Comparison of ENCODE assay signal across 8 mouse cellular contexts in the genomic region with DNA sequence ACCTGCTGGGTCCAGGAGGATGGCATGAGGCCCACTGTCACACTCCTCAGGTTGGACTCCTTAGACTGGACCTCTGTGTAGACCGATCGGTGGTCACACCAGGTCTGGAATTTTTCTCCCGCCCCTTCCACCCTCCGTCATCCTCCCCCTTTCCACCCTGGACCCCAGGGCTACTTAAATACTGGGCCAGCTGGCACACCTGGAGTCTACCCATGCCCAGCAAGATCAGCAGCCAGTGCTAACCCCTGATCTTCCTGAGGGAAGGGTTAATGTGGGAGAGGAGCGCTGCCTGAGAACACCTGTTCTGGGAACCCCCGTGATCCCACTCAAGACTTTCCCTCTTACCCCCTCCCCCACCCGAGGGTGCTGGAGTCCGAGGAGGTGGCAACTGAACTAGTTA. TPM values are rescaled to one million over a fixed set of nuclear protein-coding genes. Genes with fewer than 3 reads are reported as not detected.
DNase-seq lines count a peak whose midpoint lies in the region; ATAC-seq and TF ChIP-seq lines count a peak whose summit lies in the region.

No protein-coding gene starts in this region.

- H3K4me2 ChIP-seq in heart, postnatal 0 days (ENCODE audit: low read depth, low read length): peak overlapping the region; percentile 91
- peak overlapping the region; percentile 97 for H3K4me2 ChIP-seq in liver, postnatal 0 days (ENCODE audit: low read depth, low read length)

- no peaks in the 10 kb centered on the region for H3K79me2 ChIP-seq in heart, adult 2 months (replicated peaks; ENCODE audit: control insufficient read depth, insufficient read depth, low read length)

- no peak for TF ChIP-seq POLR2A in heart, adult 2 months (IDR thresholded peaks at IDR 0.05; ENCODE audit: insufficient read depth, low read depth, low read length)
- no peak for TF ChIP-seq POLR2A in ES-Bruce4 (IDR thresholded peaks at IDR 0.05; ENCODE audit: insufficient read depth, low read length)

- peak overlapping the region; percentile 80 for H3K9ac ChIP-seq in heart, adult 2 months (ENCODE audit: low read depth, low read length)
- H3K9ac ChIP-seq in ES-Bruce4 (ENCODE audit: low read depth, poor library complexity, severe bottlenecking): 0 out of 2 replicates have a peak overlapping the region, but pooled peaks have one; percentile 68
- peak overlapping the region; percentile 84 for H3K9ac ChIP-seq in heart, postnatal 0 days (replicated peaks; ENCODE audit: low read depth, low read length)
- peak overlapping the region; percentile 94 for H3K9ac ChIP-seq in liver, postnatal 0 days (replicated peaks)

- 49% methylated on average over 8 of the region's 8 CpGs for WGBS in heart, adult 2 months
- WGBS in heart, postnatal 0 days: 52% methylated on average over 8 of the region's 8 CpGs
- 55% methylated on average over 8 of the region's 8 CpGs for WGBS in liver, postnatal 0 days (ENCODE audit: insufficient replicate concordance)

- H3K4me1 ChIP-seq in heart, adult 2 months (ENCODE audit: control insufficient read depth, insufficient read depth, low read length): peaks cover 13% of the 10 kb centered on the region
- H3K4me1 ChIP-seq in ES-Bruce4 (ENCODE audit: control insufficient read depth, insufficient read depth, low read length): peaks cover 4% of the 10 kb centered on the region
- H3K4me1 ChIP-seq in heart, postnatal 0 days (ENCODE audit: control insufficient read depth, insufficient read depth): peaks cover 31% of the 10 kb centered on the region
- peaks cover 51% of the 10 kb centered on the region for H3K4me1 ChIP-seq in liver, postnatal 0 days (ENCODE audit: insufficient read depth)

- TF ChIP-seq EP300 in heart, adult 2 months (IDR thresholded peaks at IDR 0.05; ENCODE audit: insufficient read depth, low read depth, low read length): no peak
- TF ChIP-seq EP300 in ES-Bruce4 (IDR thresholded peaks at IDR 0.05; ENCODE audit: insufficient read depth, low read depth, low read length): no peak
- TF ChIP-seq EP300 in heart, postnatal 0 days (IDR thresholded peaks at IDR 0.05; ENCODE audit: low read depth): no peak
- TF ChIP-seq EP300 in liver, postnatal 0 days (IDR thresholded peaks at IDR 0.05; ENCODE audit: low read depth): no peak

- H3K9me3 ChIP-seq in ES-Bruce4 (replicated peaks; ENCODE audit: control insufficient read depth, insufficient read depth, low read length, poor library complexity, severe bottlenecking): no peaks in the 10 kb centered on the region
- no peaks in the 10 kb centered on the region for H3K9me3 ChIP-seq in heart, postnatal 0 days (replicated peaks; ENCODE audit: control insufficient read depth, low read length)
- no peaks in the 10 kb centered on the region for H3K9me3 ChIP-seq in liver, postnatal 0 days (ENCODE audit: low read length)

- DNase-seq in heart, adult 2 months: peak in 1 of 2 experiments; percentile 24
- DNase-seq in heart, postnatal 4 days: no peak
- DNase-seq in heart, postnatal 0 days (ENCODE audit: low spot score): no peak
- no peak for DNase-seq in liver, postnatal 0 days
- no peak for DNase-seq in adrenal gland, adult (ENCODE audit: inconsistent age in 2 of 2, low spot score in 1 of 2)
- no peak for DNase-seq in frontal cortex, postnatal 25 days (ENCODE audit: low spot score in 2 of 2)

- no peak for ATAC-seq in heart, postnatal 0 days (ENCODE audit: insufficient read depth, low read depth)
- no peak for ATAC-seq in liver, postnatal 0 days
- no peak for ATAC-seq in inflammation-experienced regulatory T-cells, adult 6 months

- peak overlapping the region; percentile 76 for H3K4me3 ChIP-seq in heart, adult 2 months
- peak overlapping the region; percentile 73 for H3K4me3 ChIP-seq in ES-Bruce4 (ENCODE audit: low read depth, low read length)
- peak overlapping the region; percentile 85 for H3K4me3 ChIP-seq in heart, postnatal 0 days (ENCODE audit: low read depth, low read length)
- H3K4me3 ChIP-seq in liver, postnatal 0 days (ENCODE audit: low read depth, low read length): peak overlapping the region; percentile 86

- H3K27me3 ChIP-seq in heart, adult 2 months (ENCODE audit: control insufficient read depth, insufficient read depth, low read length): no peaks in the 10 kb centered on the region
- H3K27me3 ChIP-seq in ES-Bruce4 (ENCODE audit: control insufficient read depth, insufficient read depth, low read length, poor library complexity, severe bottlenecking): no peaks in the 10 kb centered on the region
- H3K27me3 ChIP-seq in heart, postnatal 0 days (ENCODE audit: control insufficient read depth, insufficient read depth, low read length): no peaks in the 10 kb centered on the region
- H3K27me3 ChIP-seq in liver, postnatal 0 days (ENCODE audit: insufficient read depth, low read length): no peaks in the 10 kb centered on the region

- H3K27ac ChIP-seq in heart, adult 2 months: peak overlapping the region; percentile 94
- H3K27ac ChIP-seq in ES-Bruce4 (ENCODE audit: insufficient read depth, low read length): no peak overlapping the region
- peak overlapping the region; percentile 98 for H3K27ac ChIP-seq in heart, postnatal 0 days (ENCODE audit: low read depth)
- peak overlapping the region; percentile 98 for H3K27ac ChIP-seq in liver, postnatal 0 days (ENCODE audit: low read depth)

- H3K36me3 ChIP-seq in heart, adult 2 months (ENCODE audit: control insufficient read depth, insufficient read depth, low read length): no peaks in the 10 kb centered on the region
- H3K36me3 ChIP-seq in ES-Bruce4 (ENCODE audit: control insufficient read depth, insufficient read depth, low read length, poor library complexity, severe bottlenecking): no peaks in the 10 kb centered on the region
- no peaks in the 10 kb centered on the region for H3K36me3 ChIP-seq in heart, postnatal 0 days (replicated peaks; ENCODE audit: control insufficient read depth, insufficient read depth, low read length)
- no peaks in the 10 kb centered on the region for H3K36me3 ChIP-seq in liver, postnatal 0 days (replicated peaks; ENCODE audit: insufficient read depth, low read length)

- intact Hi-C loops in heart, adult 2 months (cut with DNase I): loop anchor here (5.0 kb wide), 1 partner anchor 106 kb away; no protein-coding TSS in a partner anchor

- TF ChIP-seq CTCF in heart, adult 2 months (IDR thresholded peaks at IDR 0.05): no peak
- TF ChIP-seq CTCF in ES-Bruce4 (IDR thresholded peaks at IDR 0.05; ENCODE audit: low read depth, low read length): no peak
- no peak for TF ChIP-seq CTCF in heart, postnatal 0 days (IDR thresholded peaks at IDR 0.05; ENCODE audit: low read depth)
- TF ChIP-seq CTCF in liver, postnatal 0 days (IDR thresholded peaks at IDR 0.05; ENCODE audit: low read depth): no peak

RNA-seq across cellular contexts. Expression of gene Maff, which starts 2.2 kb away (rescaled TPM):
- 10 to 100 TPM in 1 of 2 experiments, 1 to 10 TPM in 1; 9.3 to 13.7 TPM for total RNA-seq in heart, adult 2 months (2021)
- polyA plus RNA-seq in heart, adult 2 months (2012; rRNA removed): 3.4 and 4.3 TPM in 2 replicates
- total RNA-seq in heart, postnatal 4 days (2021): 10 to 100 TPM in 1 of 2 experiments, 1 to 10 TPM in 1; 9.8 to 10.2 TPM
- 12.3 and 14.5 TPM in 2 replicates for polyA plus RNA-seq in ES-Bruce4 (2011; ENCODE audit: insufficient read depth, insufficient read length, low read depth, missing spikeins)
- 12.9 and 19.4 TPM in 2 replicates for total RNA-seq in heart, postnatal 0 days (2014; rRNA removed; ENCODE audit: low replicate concordance)
- 1.8 and 2.9 TPM in 2 replicates for polyA plus RNA-seq in heart, postnatal 0 days (2015; fragmentation: Nextera tagmentation; extraction: Ambion mirVana)
- polyA plus RNA-seq in liver, postnatal 0 days (2015; fragmentation: Nextera tagmentation; extraction: Ambion mirVana): 0.94 and 1.1 TPM in 2 replicates
- polyA plus RNA-seq in inflammation-experienced regulatory T-cells, adult 6 months (2017; shearing (Covaris generic)): 1 to 10 TPM in 2 of 3 experiments, under 1 TPM in 1; 0.84 to 5.5 (median 1.5) TPM

RNA-seq across cellular contexts. Expression of gene Pla2g6, which starts 20.5 kb away (rescaled TPM):
- 10 to 100 TPM; 10.7 to 11.0 TPM for total RNA-seq in heart, adult 2 months (2021)
- polyA plus RNA-seq in heart, adult 2 months (2012; rRNA removed): 11.7 and 14.0 TPM in 2 replicates
- total RNA-seq in heart, postnatal 4 days (2021): 1 to 10 TPM; 8.4 to 9.6 TPM
- 40.2 and 40.6 TPM in 2 replicates for polyA plus RNA-seq in ES-Bruce4 (2011; ENCODE audit: insufficient read depth, insufficient read length, low read depth, missing spikeins)
- 14.1 and 20.3 TPM in 2 replicates for total RNA-seq in heart, postnatal 0 days (2014; rRNA removed; ENCODE audit: low replicate concordance)
- 7.1 and 7.9 TPM in 2 replicates for polyA plus RNA-seq in heart, postnatal 0 days (2015; fragmentation: Nextera tagmentation; extraction: Ambion mirVana)
- polyA plus RNA-seq in liver, postnatal 0 days (2015; fragmentation: Nextera tagmentation; extraction: Ambion mirVana): 18.5 and 18.8 TPM in 2 replicates
- 10 to 100 TPM; 12.5 to 18.4 (median 15.1) TPM for polyA plus RNA-seq in inflammation-experienced regulatory T-cells, adult 6 months (2017; shearing (Covaris generic))

RNA-seq across cellular contexts. Expression of gene Tmem184b, which starts 54.7 kb away (rescaled TPM):
- total RNA-seq in heart, adult 2 months (2021): 10 to 100 TPM; 38.7 to 42.9 TPM
- 83.1 and 84.2 TPM in 2 replicates for polyA plus RNA-seq in heart, adult 2 months (2012; rRNA removed)
- total RNA-seq in heart, postnatal 4 days (2021): 10 to 100 TPM; 68.1 to 73.4 TPM
- 50.7 and 59.6 TPM in 2 replicates for polyA plus RNA-seq in ES-Bruce4 (2011; ENCODE audit: insufficient read depth, insufficient read length, low read depth, missing spikeins)
- total RNA-seq in heart, postnatal 0 days (2014; rRNA removed; ENCODE audit: low replicate concordance): 70.6 and 111 TPM in 2 replicates
- 31.8 and 32.7 TPM in 2 replicates for polyA plus RNA-seq in heart, postnatal 0 days (2015; fragmentation: Nextera tagmentation; extraction: Ambion mirVana)
- polyA plus RNA-seq in liver, postnatal 0 days (2015; fragmentation: Nextera tagmentation; extraction: Ambion mirVana): 6.6 and 8.4 TPM in 2 replicates
- 10 to 100 TPM in 1 of 3 experiments, 1 to 10 TPM in 2; 8.2 to 12.8 (median 9.2) TPM for polyA plus RNA-seq in inflammation-experienced regulatory T-cells, adult 6 months (2017; shearing (Covaris generic))
